Mouse (Mus musculus): ENCODE data around the gene Mrpl10. TPM values are rescaled to one million over a fixed set of nuclear protein-coding genes. Genes with fewer than 3 reads are reported as not detected.

The Mrpl10 gene
- polyA plus RNA-seq, 1 experiment: 66.0 TPM

- TF ChIP-seq TCF12 (IDR thresholded peaks at IDR 0.05; ENCODE audit: insufficient read depth, poor library complexity, severe bottlenecking) (no peak), USF1 (IDR thresholded peaks at IDR 0.05; ENCODE audit: low read depth) (no peak), TCF3 (IDR thresholded peaks at IDR 0.05; ENCODE audit: insufficient read length, low read depth) (no peak), SRF (IDR thresholded peaks at IDR 0.05; ENCODE audit: control insufficient read depth, insufficient read length, low read depth) (no peak), POLR2AphosphoS2 (IDR thresholded peaks at IDR 0.05; ENCODE audit: insufficient read length, low read depth) (no peak), MYOD1 (IDR thresholded peaks at IDR 0.05; ENCODE audit: control insufficient read depth in 1 of 3, insufficient read length in 2 of 3, low read depth in 2 of 3) (no peak), CEBPB (IDR thresholded peaks at IDR 0.05; ENCODE audit: insufficient read depth, poor library complexity, severe bottlenecking) (no peak), E2F4 (IDR thresholded peaks at IDR 0.05; ENCODE audit: insufficient read depth) (no peak)
- Histone ChIP-seq H3K27me3 (ENCODE audit: control insufficient read depth, insufficient read depth, insufficient read length) (no peaks in the 10 kb centered on the region), H3K4me2 (ENCODE audit: low read depth) (no peak overlapping the region), H3ac (ENCODE audit: control insufficient read depth, insufficient read length) (no peak overlapping the region), H3K36me3 (ENCODE audit: control insufficient read depth, insufficient read depth) (peaks cover 5% of the 10 kb centered on the region), H3K79me2 (ENCODE audit: control insufficient read depth, insufficient read depth) (peaks cover 29% of the 10 kb centered on the region), H3K4me3 (no peak overlapping the region)
Observed at GRCm38 (mm10) chr11:97045861-97046260, 4.5 kb downstream of the Mrpl10 start.

GRCm38 (mm10) chr11:97048090-97048650, 6.8 kb downstream of the Mrpl10 start:
- Histone ChIP-seq H3K4me3 (no peak overlapping the region), H3K36me3 (ENCODE audit: control insufficient read depth, insufficient read depth) (peaks cover 5% of the 10 kb centered on the region), H3K4me2 (ENCODE audit: low read depth) (no peak overlapping the region), H3K79me2 (ENCODE audit: control insufficient read depth, insufficient read depth) (peaks cover 12% of the 10 kb centered on the region), H3K27me3 (ENCODE audit: control insufficient read depth, insufficient read depth, insufficient read length) (no peaks in the 10 kb centered on the region), H3ac (ENCODE audit: control insufficient read depth, insufficient read length) (no peak overlapping the region)
- TF ChIP-seq E2F4 (IDR thresholded peaks at IDR 0.05; ENCODE audit: insufficient read depth): no peak
- no peak for TF ChIP-seq POLR2A (IDR thresholded peaks at IDR 0.05; ENCODE audit: insufficient read length, low read depth)
- TF ChIP-seq TCF12 (IDR thresholded peaks at IDR 0.05; ENCODE audit: insufficient read depth, poor library complexity, severe bottlenecking): no peak
- TF ChIP-seq SRF (IDR thresholded peaks at IDR 0.05; ENCODE audit: control insufficient read depth, insufficient read length, low read depth): no peak
- TF ChIP-seq REST (IDR thresholded peaks at IDR 0.05; ENCODE audit: insufficient read depth, insufficient read length): no peak
- TF ChIP-seq USF1 (IDR thresholded peaks at IDR 0.05; ENCODE audit: low read depth): no peak
- no peak for TF ChIP-seq CEBPB (IDR thresholded peaks at IDR 0.05; ENCODE audit: insufficient read depth, poor library complexity, severe bottlenecking)
- no peak for TF ChIP-seq MAX (IDR thresholded peaks at IDR 0.05; ENCODE audit: low read depth)
- no peak for TF ChIP-seq MYOG (IDR thresholded peaks at IDR 0.05; ENCODE audit: control insufficient read depth in 1 of 3, insufficient read depth in 1 of 3, insufficient read length in 2 of 3, low read depth in 2 of 3)
- no peak for TF ChIP-seq TCF3 (IDR thresholded peaks at IDR 0.05; ENCODE audit: insufficient read length, low read depth)
- TF ChIP-seq POLR2AphosphoS2 (IDR thresholded peaks at IDR 0.05; ENCODE audit: insufficient read length, low read depth): no peak
- TF ChIP-seq MYOD1 (IDR thresholded peaks at IDR 0.05; ENCODE audit: control insufficient read depth in 1 of 3, insufficient read length in 2 of 3, low read depth in 2 of 3): no peak

GRCm38 (mm10) chr11:97049492-97050085, 8.2 kb downstream of the Mrpl10 start:
- Histone ChIP-seq H3ac (ENCODE audit: control insufficient read depth, insufficient read length) (no peak overlapping the region), H3K79me2 (ENCODE audit: control insufficient read depth, insufficient read depth) (peaks cover 4% of the 10 kb centered on the region), H3K36me3 (ENCODE audit: control insufficient read depth, insufficient read depth) (peaks cover 5% of the 10 kb centered on the region), H3K4me2 (ENCODE audit: low read depth) (no peak overlapping the region), H3K4me3 (no peak overlapping the region), H3K27me3 (ENCODE audit: control insufficient read depth, insufficient read depth, insufficient read length) (no peaks in the 10 kb centered on the region)
- no peak for TF ChIP-seq MYOD1 (IDR thresholded peaks at IDR 0.05; ENCODE audit: control insufficient read depth in 1 of 3, insufficient read length in 2 of 3, low read depth in 2 of 3)
- TF ChIP-seq MYOG (IDR thresholded peaks at IDR 0.05; ENCODE audit: control insufficient read depth in 1 of 3, insufficient read depth in 1 of 3, insufficient read length in 2 of 3, low read depth in 2 of 3): no peak
- TF ChIP-seq MAX (IDR thresholded peaks at IDR 0.05; ENCODE audit: low read depth): no peak
- TF ChIP-seq POLR2A (IDR thresholded peaks at IDR 0.05; ENCODE audit: insufficient read length, low read depth): no peak
- no peak for TF ChIP-seq REST (IDR thresholded peaks at IDR 0.05; ENCODE audit: insufficient read depth, insufficient read length)
- TF ChIP-seq USF1 (IDR thresholded peaks at IDR 0.05; ENCODE audit: low read depth): no peak
- no peak for TF ChIP-seq CEBPB (IDR thresholded peaks at IDR 0.05; ENCODE audit: insufficient read depth, poor library complexity, severe bottlenecking)
- TF ChIP-seq E2F4 (IDR thresholded peaks at IDR 0.05; ENCODE audit: insufficient read depth): no peak
- no peak for TF ChIP-seq SRF (IDR thresholded peaks at IDR 0.05; ENCODE audit: control insufficient read depth, insufficient read length, low read depth)
- no peak for TF ChIP-seq TCF12 (IDR thresholded peaks at IDR 0.05; ENCODE audit: insufficient read depth, poor library complexity, severe bottlenecking)
- TF ChIP-seq TCF3 (IDR thresholded peaks at IDR 0.05; ENCODE audit: insufficient read length, low read depth): no peak
- no peak for TF ChIP-seq POLR2AphosphoS2 (IDR thresholded peaks at IDR 0.05; ENCODE audit: insufficient read length, low read depth)

- peaks cover 4% of the 10 kb centered on the region for H3K79me2 ChIP-seq (ENCODE audit: control insufficient read depth, insufficient read depth)
- peak within 1 kb of the TSS; percentile 56 for H3K4me2 ChIP-seq (ENCODE audit: low read depth)
- peak within 1 kb of the TSS; percentile 37 for H3K4me3 ChIP-seq
- no peaks in the 10 kb centered on the region for H3K27me3 ChIP-seq (ENCODE audit: control insufficient read depth, insufficient read depth, insufficient read length)
- H3ac ChIP-seq (ENCODE audit: control insufficient read depth, insufficient read length): peak within 1 kb of the TSS; percentile 19
- H3K36me3 ChIP-seq (ENCODE audit: control insufficient read depth, insufficient read depth): peaks cover 5% of the 10 kb centered on the region
- TF ChIP-seq MYOD1 (IDR thresholded peaks at IDR 0.05; ENCODE audit: control insufficient read depth in 1 of 3, insufficient read length in 2 of 3, low read depth in 2 of 3) (peak in 2 of 3 experiments; percentile 20 to 41), POLR2AphosphoS2 (IDR thresholded peaks at IDR 0.05; ENCODE audit: insufficient read length, low read depth) (peak; percentile 48), MYOG (IDR thresholded peaks at IDR 0.05; ENCODE audit: control insufficient read depth in 1 of 3, insufficient read depth in 1 of 3, insufficient read length in 2 of 3, low read depth in 2 of 3) (peak in 1 of 3 experiments; percentile 16), USF1 (IDR thresholded peaks at IDR 0.05; ENCODE audit: low read depth) (no peak), POLR2A (IDR thresholded peaks at IDR 0.05; ENCODE audit: insufficient read length, low read depth) (peak; percentile 67)
Observed at GRCm38 (mm10) chr11:97050216-97050943, 9.0 kb downstream of the Mrpl10 start, which contains the start of gene Osbpl7. TSS of gene Osbpl7 (plus strand) at chr11:97050628.

Measured in myocyte (in vitro differentiated cells).